ENCODE assay signal across 17 mouse cellular contexts in genomic region chr7:143509566-143509965, GRCm38 (mm10). TPM values are rescaled to one million over a fixed set of nuclear protein-coding genes. Genes with fewer than 3 reads are reported as not detected.
"Had no signal": no experiment of that assay in that cellular context is flagged by ENCODE, and none has a peak within 500 bp of the region (broad histone marks: within the 10 kb centered on the region; RNA-seq: fewer than 3 reads in every experiment).

No protein-coding gene starts in this region.

- H3K9ac ChIP-seq: liver, embryonic 15.5 days; midbrain, embryonic 15.5 days; neural tube, embryonic 13.5 days had no signal

- ATAC-seq: inflammation-experienced regulatory T-cells, adult 6 months; intestine, postnatal 0 days; lung, postnatal 0 days; midbrain, embryonic 15.5 days had no signal

- H3K27ac ChIP-seq: left cerebral cortex, adult 2 months; limb, embryonic 10.5 days; liver, embryonic 15.5 days; midbrain, embryonic 10.5 days; midbrain, embryonic 15.5 days; neural tube, embryonic 13.5 days had no signal

- DNase-seq: lung, adult 2 months; lung, postnatal 36 days; retina, postnatal 1 day; right cerebral cortex, postnatal 4 days; spleen, adult 18-20 months; thymus, adult 18-20 months; thymus, postnatal 14 days had no signal

- H3K4me3 ChIP-seq: left cerebral cortex, adult 2 months; limb, embryonic 10.5 days; liver, embryonic 15.5 days; midbrain, embryonic 10.5 days; midbrain, embryonic 15.5 days; neural tube, embryonic 13.5 days had no signal

- H3K4me1 ChIP-seq: limb, embryonic 10.5 days; midbrain, embryonic 10.5 days; midbrain, embryonic 15.5 days; neural tube, embryonic 13.5 days had no signal

- H3K9me3 ChIP-seq: limb, embryonic 10.5 days; liver, embryonic 15.5 days; midbrain, embryonic 10.5 days; midbrain, embryonic 15.5 days; neural tube, embryonic 13.5 days had no signal

- H3K4me2 ChIP-seq: liver, embryonic 11.5 days; liver, embryonic 15.5 days; midbrain, embryonic 15.5 days; neural tube, embryonic 13.5 days had no signal

RNA-seq across cellular contexts. Expression of gene Phlda2, which starts 6.6 kb away (rescaled TPM):
- polyA plus RNA-seq: inflammation-experienced regulatory T-cells, adult 6 months had no signal
